Mouse (Mus musculus) small intestine, adult 2 months (tissue): ENCODE results near the gene Gpr146. TPM values are rescaled to one million over a fixed set of nuclear protein-coding genes. Genes with fewer than 3 reads are reported as not detected.
A peak's percentile ranks its signal among the peaks of the same experiment; 100 is the strongest.
"Not testable (repeated sequence)": the region's sequence is repeated elsewhere in the genome, so short reads cannot be mapped to it uniquely, and the experiment has no call there.

Source experiments
- H3K27ac ChIP-seq: fragments of 200-500 bp; 2 replicates; pipeline ENCODE4 v1.5.1; 2012; ENCODE audit warnings: low read depth, low read length, control low read depth, inconsistent platforms; ENCODE audit not compliant: insufficient read depth
- H3K27me3 ChIP-seq: fragments of 200-500 bp; 2 replicates; pipeline ENCODE4 v1.6.1; 2012; ENCODE audit warnings: mild to moderate bottlenecking, moderate library complexity, low read length, inconsistent platforms; ENCODE audit not compliant: control insufficient read depth, insufficient read depth
- H3K36me3 ChIP-seq: fragments of 200-500 bp; 2 replicates; pipeline ENCODE4 v1.6.1; 2012; ENCODE audit warnings: mild to moderate bottlenecking, low read length, control low read depth, inconsistent platforms; ENCODE audit not compliant: control insufficient read depth, insufficient read depth
- H3K4me1 ChIP-seq: fragments of 200-500 bp; 2 replicates; pipeline ENCODE4 v1.6.1; 2012; ENCODE audit warnings: low read length, inconsistent platforms, mixed read lengths; ENCODE audit not compliant: control insufficient read depth, insufficient read depth, insufficient read length
- H3K4me3 ChIP-seq: fragments of 200-500 bp; 2 replicates; pipeline ENCODE4 v1.5.1; 2012; ENCODE audit warnings: low read depth, mild to moderate bottlenecking, control low read depth, inconsistent platforms, low read length, moderate library complexity
- CTCF ChIP-seq: fragments of 200-500 bp; IDR thresholded peaks from 2 replicates; pipeline ENCODE4 v1.5.1; 2012; ENCODE audit warnings: low read depth, mild to moderate bottlenecking, control low read depth, inconsistent platforms, low read length, moderate library complexity, mixed read lengths; ENCODE audit not compliant: insufficient replicate concordance, insufficient read length; ENCODE audit errors: extremely low read depth
- POLR2A ChIP-seq: fragments of 200-500 bp; IDR thresholded peaks from 2 replicates; pipeline ENCODE4 v1.6.1; 2012; ENCODE audit warnings: low read depth, mild to moderate bottlenecking, control low read depth, inconsistent platforms, low read length, moderate library complexity
- WGBS: fragments of 180-500 bp; shearing (Covaris S2); methylation state at CpG from one replicate; pipeline ENCODE4 v1.1.7; 2018; 5-methylcytosine and 5-hydroxymethylcytosine counted together
- polyA plus RNA-seq: library from polyadenylated mRNA; depleted of rRNA; stranded (reverse); fragments of >200 nt; gene quantifications from 2 replicates; pipeline ENCODE4 v1.2.3, GENCODE M21; 2012; rRNA removed

Gpr146 gene
- 4.0 and 6.8 TPM in 2 replicates for polyA plus RNA-seq

DNA sequence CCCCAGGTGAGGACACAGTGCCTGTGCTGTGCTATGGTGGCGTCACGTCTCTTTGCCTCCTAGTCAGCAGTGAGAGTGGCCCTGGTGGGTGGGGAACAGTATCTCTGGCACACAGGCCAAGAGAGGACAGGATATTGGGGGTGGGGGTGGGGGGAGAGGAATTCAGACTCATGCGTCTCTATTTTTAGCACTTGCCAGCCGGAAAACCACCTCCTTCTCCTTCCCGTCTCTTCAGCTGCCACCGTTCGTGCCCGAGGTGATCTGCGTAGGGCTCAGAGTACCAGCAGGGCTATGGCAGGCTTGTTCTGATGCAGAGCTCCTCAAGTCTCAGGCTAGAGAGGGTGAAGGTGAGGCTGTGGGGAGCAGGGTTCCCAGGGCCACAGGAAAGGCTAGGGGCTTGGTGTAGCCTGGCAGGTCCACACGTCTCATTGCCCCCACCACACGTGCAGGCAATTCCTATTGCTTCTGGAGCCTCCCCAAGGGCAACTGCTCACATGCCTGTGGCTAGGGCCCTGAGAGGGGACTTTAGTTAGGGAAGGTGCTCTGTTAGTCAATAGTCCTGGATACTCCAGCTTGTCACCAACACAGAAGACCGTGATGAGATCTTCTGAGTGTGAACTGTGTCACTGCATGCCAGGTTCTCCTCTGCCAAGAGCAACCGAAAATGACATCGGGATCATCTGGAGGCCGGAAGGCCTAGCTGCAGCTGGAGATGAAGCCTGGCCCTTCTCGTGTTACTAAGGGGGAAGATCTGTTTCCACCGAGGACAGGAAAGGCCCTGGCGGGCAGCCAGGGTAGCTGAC lies at the start of gene Gpr146:
TSS of gene Gpr146 (plus strand) at position 230 of the 803 bp plus-strand sequence.
- TF ChIP-seq POLR2A (0 out of 2 replicates have a peak, but pooled peaks have one; percentile 30), CTCF (no peak)
- Histone ChIP-seq H3K4me3 (no peak within 1 kb of the TSS), H3K4me1 (peaks cover 37% of the 10 kb centered on the region), H3K27ac (peak within 1 kb of the TSS; percentile 77), H3K36me3 (no peaks in the 10 kb centered on the region), H3K27me3 (no peaks in the 10 kb centered on the region)
- WGBS: 73% methylated on average over 18 of the region's 18 CpGs

DNA sequence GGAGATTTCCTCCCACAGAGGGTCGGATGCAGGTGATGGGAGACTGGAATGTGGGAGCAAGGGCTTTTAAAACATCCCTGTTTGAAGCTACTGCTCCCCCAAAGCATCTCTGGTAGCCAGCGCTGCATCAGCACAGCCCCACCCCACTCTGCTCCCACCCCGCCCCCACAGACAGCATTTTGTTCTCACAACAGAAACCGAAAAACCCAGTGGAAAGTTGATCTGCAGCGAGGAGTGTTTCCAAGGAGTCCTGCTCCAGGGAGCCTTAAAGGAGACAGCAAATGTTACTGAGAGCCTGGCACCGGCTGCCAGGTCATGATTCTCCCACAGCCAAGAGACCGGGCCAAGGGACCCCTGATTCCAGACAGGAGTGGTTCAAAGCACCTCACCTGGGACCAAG lies 46.7 kb upstream of the Gpr146 start:
- TF ChIP-seq CTCF (no peak), POLR2A (no peak)
- 73% methylated on average over 7 of the region's 7 CpGs for whole genome bisulfite sequencing
- Histone ChIP-seq H3K4me1 (peaks cover 26% of the 10 kb centered on the region), H3K27ac (peak overlapping the region; percentile 47), H3K27me3 (no peaks in the 10 kb centered on the region), H3K36me3 (no peaks in the 10 kb centered on the region), H3K4me3 (no peak overlapping the region)

DNA sequence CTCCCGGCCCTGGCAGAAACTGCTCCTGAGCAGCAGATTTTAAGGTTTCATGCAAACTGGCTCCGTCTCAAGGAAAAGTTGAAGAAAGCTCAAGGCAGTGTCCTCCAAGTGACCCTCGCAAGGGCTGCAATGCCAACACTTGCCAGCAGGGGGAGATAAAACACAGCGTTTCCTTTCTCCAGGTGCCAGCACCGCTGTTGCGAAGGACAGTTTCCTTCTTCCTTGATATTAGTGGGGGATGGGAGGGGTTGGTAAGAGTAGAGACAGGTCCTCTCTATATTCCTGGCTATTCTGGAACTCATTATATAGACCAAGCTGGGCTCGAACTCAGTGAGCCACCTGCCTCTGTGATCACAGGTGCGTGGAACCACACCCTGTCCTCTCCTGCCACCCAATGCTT lies 45.8 kb upstream of the Gpr146 start:
- H3K27me3 ChIP-seq: no peaks in the 10 kb centered on the region
- WGBS: 7% methylated on average over 8 of the region's 8 CpGs
- H3K36me3 ChIP-seq: peaks cover 5% of the 10 kb centered on the region
- no peak overlapping the region for H3K4me3 ChIP-seq
- H3K27ac ChIP-seq: peak overlapping the region; percentile 91
- TF ChIP-seq POLR2A (0 out of 2 replicates have a peak, but pooled peaks have one; percentile 18), CTCF (peak; percentile 97)
- peaks cover 22% of the 10 kb centered on the region for H3K4me1 ChIP-seq

DNA sequence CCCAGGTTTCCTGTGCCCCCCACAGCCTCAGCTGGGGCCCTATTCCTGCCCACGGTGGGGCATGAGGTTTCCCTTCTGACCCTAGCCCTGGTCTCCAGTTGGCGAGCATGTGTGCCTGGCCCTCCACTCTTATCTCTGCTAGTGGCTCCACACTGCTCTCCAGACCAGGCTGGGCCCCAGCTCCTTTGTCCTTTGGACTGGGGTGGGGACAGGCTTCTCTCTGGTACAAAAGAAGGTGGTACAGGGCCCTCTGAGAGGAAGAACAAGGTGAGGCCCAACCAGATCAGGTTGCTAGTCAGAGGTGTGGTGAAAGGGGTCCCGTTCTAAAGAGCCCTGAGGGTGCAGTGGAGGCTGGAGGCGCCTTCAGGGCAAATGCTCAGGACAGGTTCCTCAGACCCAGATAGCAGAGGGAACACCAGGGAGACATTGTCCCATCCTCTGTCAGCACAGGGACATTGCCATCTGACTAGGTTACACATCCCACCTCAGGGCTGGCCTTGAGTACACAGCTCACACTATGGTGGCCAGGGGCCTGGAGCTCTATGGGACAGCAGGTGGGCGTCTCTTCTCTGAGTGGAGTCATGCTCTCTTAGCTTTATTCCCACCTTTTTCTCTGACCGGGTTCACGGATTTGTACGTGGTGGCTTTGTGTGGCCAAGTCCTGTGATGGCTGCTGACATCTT lies 44.8 kb upstream of the Gpr146 start:
- 34% methylated on average over 8 of the region's 8 CpGs for WGBS
- TF ChIP-seq CTCF (no peak), POLR2A (peak; percentile 71; the same call in 1 of the 2 replicates)
- Histone ChIP-seq H3K4me3 (peak overlapping the region; percentile 30), H3K4me1 (peaks cover 22% of the 10 kb centered on the region), H3K27ac (peak overlapping the region; percentile 91), H3K36me3 (peaks cover 13% of the 10 kb centered on the region), H3K27me3 (no peaks in the 10 kb centered on the region)

DNA sequence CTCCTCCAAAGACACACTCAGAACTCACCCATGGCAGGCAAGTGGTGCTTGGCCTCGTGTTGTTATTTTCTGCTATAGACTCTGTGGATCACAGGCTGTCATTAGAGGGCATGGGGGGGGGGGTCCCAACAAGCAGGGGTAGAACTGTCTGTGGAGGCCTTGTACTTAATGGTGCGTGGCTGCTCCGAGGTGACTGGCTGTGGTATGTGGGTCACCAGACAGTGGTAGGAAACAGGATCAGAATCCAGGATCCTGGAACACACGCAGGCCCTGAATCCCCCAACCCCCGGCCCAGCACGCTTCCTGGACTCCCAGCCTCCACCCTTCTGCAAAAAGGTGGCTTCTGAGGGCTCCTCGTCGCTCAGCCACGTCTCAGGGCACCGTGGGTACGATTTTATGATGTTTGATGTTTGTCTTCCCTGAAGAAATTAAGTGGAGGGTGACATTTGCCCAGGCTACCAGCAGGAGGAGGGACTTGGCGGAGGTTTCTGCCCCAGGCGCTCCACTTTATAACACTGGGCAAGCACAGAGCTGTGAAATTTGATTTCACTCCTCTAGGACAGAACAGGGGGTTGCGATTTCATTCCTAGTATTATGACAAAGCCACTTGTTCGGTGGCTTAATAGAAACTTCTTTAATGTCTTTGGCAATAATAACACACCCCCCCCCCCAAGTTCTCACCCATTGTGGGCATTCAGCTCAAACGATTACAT lies 44.0 kb upstream of the Gpr146 start:
- H3K36me3 ChIP-seq: peaks cover 18% of the 10 kb centered on the region
- peaks cover 24% of the 10 kb centered on the region for H3K4me1 ChIP-seq
- TF ChIP-seq CTCF: peak; percentile 53; the same call in 1 of the 2 replicates
- no peak for TF ChIP-seq POLR2A
- H3K27ac ChIP-seq: peak overlapping the region; percentile 91
- H3K27me3 ChIP-seq: no peaks in the 10 kb centered on the region
- 36% methylated on average over 16 of the region's 16 CpGs for WGBS
- H3K4me3 ChIP-seq: peak overlapping the region; percentile 30

DNA sequence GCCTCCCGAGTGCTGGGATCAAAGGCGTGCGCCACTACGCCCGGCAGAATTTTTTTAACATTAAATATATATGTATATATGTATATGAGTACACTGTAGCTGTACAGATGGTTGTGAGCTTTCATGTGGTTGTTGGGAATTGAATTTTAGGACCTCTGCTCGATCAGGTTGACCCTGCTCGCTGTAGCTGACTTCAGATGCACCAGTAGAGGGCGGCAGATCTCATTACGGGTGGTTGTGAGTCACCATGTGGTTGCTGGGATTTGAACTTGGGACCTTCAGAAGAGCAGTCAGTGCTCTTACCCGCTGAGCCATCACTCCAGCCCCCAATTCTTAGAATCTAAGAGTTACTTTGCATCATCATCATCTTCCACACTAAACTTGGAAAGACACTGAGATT lies 43.1 kb upstream of the Gpr146 start:
- H3K4me3 ChIP-seq, H3K27me3 ChIP-seq, H3K27ac ChIP-seq: not testable (repeated sequence)
- Histone ChIP-seq H3K36me3 (peaks cover 22% of the 10 kb centered on the region), H3K4me1 (peaks cover 27% of the 10 kb centered on the region)
- 89% methylated on average over 10 of the region's 10 CpGs for WGBS

DNA sequence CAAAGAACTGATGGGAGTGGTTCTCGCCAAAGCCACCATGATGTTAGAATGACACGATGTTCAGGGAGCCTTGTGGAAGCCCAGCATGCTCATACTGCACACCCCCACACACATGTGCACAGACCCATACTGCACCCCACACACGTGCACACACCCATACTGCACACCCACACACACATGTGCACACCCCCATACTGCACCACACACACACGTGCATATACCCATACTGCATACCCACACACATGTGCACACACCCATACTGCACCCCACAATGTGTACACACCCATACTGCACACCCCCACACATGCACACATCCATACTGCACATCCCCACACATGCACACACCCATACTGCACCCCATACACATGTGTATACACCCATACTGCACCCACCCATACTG lies 41.9 kb upstream of the Gpr146 start:
- no peak for TF ChIP-seq CTCF
- TF ChIP-seq POLR2A: no peak
- H3K4me1 ChIP-seq: peaks cover 29% of the 10 kb centered on the region
- H3K27ac ChIP-seq: no peak overlapping the region
- H3K27me3 ChIP-seq: no peaks in the 10 kb centered on the region
- peaks cover 31% of the 10 kb centered on the region for H3K36me3 ChIP-seq
- H3K4me3 ChIP-seq: no peak overlapping the region
- WGBS: 86% methylated on average over 4 of the region's 4 CpGs
